Mouse (Mus musculus): ENCODE data around the gene Ppp1r35. TPM values are rescaled to one million over a fixed set of nuclear protein-coding genes. Genes with fewer than 3 reads are reported as not detected.

Gene Ppp1r35
- polyA plus RNA-seq, 1 experiment from 2014 or later: 31.8 TPM

DNA sequence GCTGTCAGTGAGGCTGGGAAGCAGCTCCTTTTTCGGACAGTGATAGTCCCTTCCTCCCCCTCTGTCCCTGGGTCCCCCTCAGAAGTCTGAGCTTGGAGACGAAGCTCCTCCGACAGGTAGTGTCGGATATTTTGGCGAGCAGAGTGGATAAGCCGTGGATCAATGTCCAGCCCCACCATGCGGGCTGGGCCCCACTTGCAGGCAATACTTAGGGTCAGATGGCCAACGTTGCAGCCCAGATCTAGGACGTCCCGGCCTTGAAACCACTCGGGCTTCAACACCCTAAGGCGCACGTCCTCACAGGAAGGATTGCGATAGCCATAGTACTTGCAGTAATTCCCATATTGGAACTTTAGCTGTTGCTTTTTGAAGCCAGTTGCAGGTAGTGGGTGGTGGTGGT is 5.9 kb downstream of the Ppp1r35 start:
- Histone ChIP-seq H3K9me3 (replicated peaks) (no peaks in the 10 kb centered on the region), H3K4me1 (replicated peaks) (peaks cover 50% of the 10 kb centered on the region), H3K36me3 (peaks cover 50% of the 10 kb centered on the region), H3K4me3 (peak overlapping the region; percentile 80), H3K27ac (ENCODE audit: poor library complexity, severe bottlenecking) (peak overlapping the region; percentile 99; the same call in 1 of the 2 replicates), H3K9ac (peak overlapping the region; percentile 97), H3K4me2 (peak overlapping the region; percentile 93), H3K27me3 (replicated peaks) (peaks cover 3% of the 10 kb centered on the region)
- no peak for ATAC-seq (ENCODE audit: insufficient number of reproducible peaks, low FRiP score)
- 82% methylated on average over 14 of the region's 14 CpGs for WGBS

GRCm38 (mm10) chr5:137785164-137786031 is 6.7 kb downstream of the Ppp1r35 start:
- peak; percentile 16 for ATAC-seq (ENCODE audit: insufficient number of reproducible peaks, low FRiP score)
- Histone ChIP-seq H3K27me3 (replicated peaks) (peaks cover 3% of the 10 kb centered on the region), H3K4me1 (replicated peaks) (peaks cover 41% of the 10 kb centered on the region), H3K27ac (ENCODE audit: poor library complexity, severe bottlenecking) (peak overlapping the region; percentile 99), H3K4me3 (peak overlapping the region; percentile 80), H3K36me3 (peaks cover 45% of the 10 kb centered on the region), H3K9me3 (replicated peaks) (no peaks in the 10 kb centered on the region), H3K9ac (peak overlapping the region; percentile 97), H3K4me2 (peak overlapping the region; percentile 93)
- WGBS: 1% methylated on average over 52 of the region's 62 CpGs

DNA sequence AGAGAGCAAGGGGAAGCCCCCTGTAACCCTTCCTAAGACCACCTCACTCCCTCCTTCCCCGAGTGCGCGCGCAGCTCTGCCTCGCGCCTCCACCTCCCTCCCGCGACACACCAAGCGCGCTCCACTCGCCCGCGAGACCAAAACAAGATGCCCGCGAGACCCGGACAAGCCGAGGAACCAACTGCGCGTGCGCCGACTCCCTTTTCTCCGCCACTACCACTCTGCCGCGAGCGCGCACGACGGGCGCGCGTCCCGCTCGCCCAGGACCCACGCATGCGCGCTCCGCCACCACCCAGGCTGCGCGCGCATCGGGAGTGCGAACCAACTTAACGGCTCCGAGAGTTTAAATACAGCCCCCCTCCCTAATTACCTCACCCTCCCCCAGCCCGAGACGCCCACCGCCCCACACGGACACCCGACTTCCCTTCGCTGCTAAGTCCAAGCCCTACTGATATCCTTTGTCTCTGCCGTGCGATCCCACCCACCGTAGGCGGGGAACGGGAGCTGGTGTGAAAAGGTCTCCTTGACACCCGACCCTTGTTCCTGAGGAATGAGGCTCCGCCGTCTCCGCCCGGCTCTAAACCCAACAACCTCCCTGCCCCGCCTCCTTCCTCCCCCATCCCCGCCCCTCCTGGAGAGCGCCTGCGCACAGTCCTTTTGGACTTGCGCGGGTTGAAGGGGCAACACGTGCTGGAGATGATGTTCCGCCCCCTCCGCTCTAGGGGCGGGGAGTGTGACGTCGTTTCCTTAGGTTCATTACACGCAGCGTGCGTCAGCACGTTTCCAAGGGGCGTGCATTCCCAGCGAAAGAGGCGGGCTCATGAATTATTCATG is 7.7 kb downstream of the Ppp1r35 start:
- peak; percentile 94 for ATAC-seq (ENCODE audit: insufficient number of reproducible peaks, low FRiP score)
- H3K27ac ChIP-seq (ENCODE audit: poor library complexity, severe bottlenecking): peak overlapping the region; percentile 99
- H3K4me3 ChIP-seq: peak overlapping the region; percentile 80
- H3K36me3 ChIP-seq: peaks cover 36% of the 10 kb centered on the region
- under 1% methylated on average over 79 of the region's 79 CpGs for WGBS
- peaks cover 39% of the 10 kb centered on the region for H3K4me1 ChIP-seq (replicated peaks)
- H3K9me3 ChIP-seq (replicated peaks): no peaks in the 10 kb centered on the region
- H3K4me2 ChIP-seq: peak overlapping the region; percentile 93
- peaks cover 3% of the 10 kb centered on the region for H3K27me3 ChIP-seq (replicated peaks)
- peak overlapping the region; percentile 97 for H3K9ac ChIP-seq

GRCm38 (mm10) chr5:137787151-137787928 is 8.7 kb downstream of the Ppp1r35 start, which contains the start of the genes Mepce and Zcwpw1:
Gene Mepce, minus strand, starts transcription at chr5:137787655.
Gene Zcwpw1, plus strand, starts transcription at chr5:137787798.
- peak within 1 kb of the TSS; percentile 97 for H3K9ac ChIP-seq
- peaks cover 35% of the 10 kb centered on the region for H3K4me1 ChIP-seq (replicated peaks)
- H3K4me3 ChIP-seq: peak within 1 kb of the TSS; percentile 80
- ATAC-seq (ENCODE audit: insufficient number of reproducible peaks, low FRiP score): peak; percentile 65
- H3K9me3 ChIP-seq (replicated peaks): no peaks in the 10 kb centered on the region
- peaks cover 3% of the 10 kb centered on the region for H3K27me3 ChIP-seq (replicated peaks)
- H3K27ac ChIP-seq (ENCODE audit: poor library complexity, severe bottlenecking): peak within 1 kb of the TSS; percentile 99
- under 1% methylated on average over 48 of the region's 48 CpGs for WGBS
- peak within 1 kb of the TSS; percentile 93 for H3K4me2 ChIP-seq
- peaks cover 26% of the 10 kb centered on the region for H3K36me3 ChIP-seq

- no peaks in the 10 kb centered on the region for H3K9me3 ChIP-seq (replicated peaks)
- no peak overlapping the region for H3K9ac ChIP-seq
- peaks cover 28% of the 10 kb centered on the region for H3K4me1 ChIP-seq (replicated peaks)
- 63% methylated on average over 24 of the region's 24 CpGs for WGBS
- ATAC-seq (ENCODE audit: insufficient number of reproducible peaks, low FRiP score): no peak
- peaks cover 3% of the 10 kb centered on the region for H3K27me3 ChIP-seq (replicated peaks)
- H3K27ac ChIP-seq (ENCODE audit: poor library complexity, severe bottlenecking): no peak overlapping the region
- H3K4me2 ChIP-seq: peak overlapping the region; percentile 93
- peaks cover 17% of the 10 kb centered on the region for H3K36me3 ChIP-seq
- peak overlapping the region; percentile 52 for H3K4me3 ChIP-seq
Measured at GRCm38 (mm10) chr5:137788171-137788570, 9.5 kb downstream of the Ppp1r35 start.

DNA sequence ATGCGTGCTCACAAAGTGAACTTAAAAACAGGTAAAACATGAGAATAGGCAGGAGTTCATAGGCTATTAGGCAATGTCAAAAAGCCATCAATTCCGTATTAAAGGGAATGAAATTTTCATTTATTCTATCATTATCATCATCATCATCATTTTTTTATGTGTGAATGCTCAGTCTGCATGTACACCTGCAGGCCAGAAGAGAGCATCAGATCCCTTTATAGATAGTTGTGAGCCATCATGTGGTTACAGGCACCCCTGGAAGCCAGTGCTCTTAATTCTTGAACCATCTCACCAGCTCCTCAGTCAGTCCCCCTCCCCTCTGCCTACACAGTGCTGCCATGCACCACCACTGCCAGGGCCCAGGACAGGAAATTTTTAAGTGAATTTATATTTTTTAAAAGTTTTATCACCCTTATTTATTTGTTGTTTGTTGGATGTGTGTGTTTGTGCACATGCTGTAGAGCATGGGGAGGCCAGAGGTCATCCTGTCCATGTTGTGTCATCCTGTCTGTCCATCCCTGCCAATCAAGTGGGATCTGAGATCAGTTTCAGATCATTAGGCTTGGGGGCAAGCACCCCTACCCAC is 10.4 kb downstream of the Ppp1r35 start:
- Histone ChIP-seq H3K27me3 (replicated peaks) (peaks cover 3% of the 10 kb centered on the region), H3K36me3 (peaks cover 9% of the 10 kb centered on the region; the same call in 1 of the 2 replicates), H3K9me3 (replicated peaks) (no peaks in the 10 kb centered on the region), H3K9ac (no peak overlapping the region), H3K4me1 (replicated peaks) (peaks cover 19% of the 10 kb centered on the region), H3K4me2 (no peak overlapping the region), H3K27ac (ENCODE audit: poor library complexity, severe bottlenecking) (no peak overlapping the region), H3K4me3 (no peak overlapping the region)
- 88% methylated on average over 2 of the region's 2 CpGs for WGBS
- no peak for ATAC-seq (ENCODE audit: insufficient number of reproducible peaks, low FRiP score)

- no peak overlapping the region for H3K9ac ChIP-seq
- no peak overlapping the region for H3K4me2 ChIP-seq
- no peak for ATAC-seq (ENCODE audit: insufficient number of reproducible peaks, low FRiP score)
- H3K27me3 ChIP-seq (replicated peaks): peaks cover 3% of the 10 kb centered on the region
- H3K27ac ChIP-seq (ENCODE audit: poor library complexity, severe bottlenecking): no peak overlapping the region
- no peak overlapping the region for H3K4me3 ChIP-seq
- 0 out of 2 replicates have a peak, but pooled peaks cover 6% of the 10 kb centered on the region for H3K4me1 ChIP-seq (replicated peaks)
- no peaks in the 10 kb centered on the region for H3K36me3 ChIP-seq
- no peaks in the 10 kb centered on the region for H3K9me3 ChIP-seq (replicated peaks)
Measured at GRCm38 (mm10) chr5:137791553-137791952, 12.9 kb downstream of the Ppp1r35 start.

DNA sequence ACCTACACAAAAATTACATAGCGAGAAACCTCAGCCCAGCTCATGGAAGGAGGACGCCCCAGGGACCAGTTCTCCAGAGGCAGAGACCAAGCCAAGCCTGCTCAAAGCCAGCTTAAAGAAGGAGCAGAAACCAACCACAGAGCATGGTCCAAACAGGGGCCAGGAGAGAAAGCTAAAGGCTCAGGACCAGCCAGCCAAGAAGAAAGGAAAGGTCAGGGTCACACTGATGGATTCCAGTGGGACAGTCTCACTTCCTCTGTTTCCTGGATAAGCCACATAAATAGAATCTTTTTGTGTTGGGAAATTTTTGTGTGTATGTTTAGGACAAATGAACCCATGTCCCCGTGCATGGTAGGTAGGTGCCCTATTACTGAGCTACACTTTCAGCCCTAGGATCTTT is 18.0 kb downstream of the Ppp1r35 start:
- no peaks in the 10 kb centered on the region for H3K27me3 ChIP-seq (replicated peaks)
- no peaks in the 10 kb centered on the region for H3K4me1 ChIP-seq (replicated peaks)
- WGBS: 74% methylated on average over 3 of the region's 3 CpGs
- no peak overlapping the region for H3K9ac ChIP-seq
- no peak overlapping the region for H3K27ac ChIP-seq (ENCODE audit: poor library complexity, severe bottlenecking)
- H3K36me3 ChIP-seq: no peaks in the 10 kb centered on the region
- no peak overlapping the region for H3K4me2 ChIP-seq
- no peaks in the 10 kb centered on the region for H3K9me3 ChIP-seq (replicated peaks)
- no peak for ATAC-seq (ENCODE audit: insufficient number of reproducible peaks, low FRiP score)
- no peak overlapping the region for H3K4me3 ChIP-seq

DNA sequence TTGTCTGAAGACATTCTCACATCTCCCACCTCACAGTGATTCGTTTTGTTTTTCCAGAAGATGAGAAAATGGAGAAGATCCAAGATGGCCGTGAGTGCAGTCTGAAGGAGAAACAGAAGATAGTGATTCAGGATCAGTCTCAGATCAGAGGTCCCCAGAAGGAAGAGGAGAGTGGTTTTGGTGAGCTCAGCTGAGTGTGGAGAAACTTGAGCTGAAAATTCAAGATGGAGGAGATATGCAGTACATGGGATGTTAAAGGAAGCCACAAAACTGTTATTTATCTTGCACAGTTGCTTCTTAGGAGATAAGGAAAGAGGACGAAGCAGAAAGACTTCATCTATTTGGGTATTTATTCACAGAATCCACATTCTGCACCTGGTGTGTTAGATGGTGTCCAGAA is 22.3 kb downstream of the Ppp1r35 start:
- Histone ChIP-seq H3K27ac (ENCODE audit: poor library complexity, severe bottlenecking) (no peak overlapping the region), H3K4me1 (replicated peaks) (no peaks in the 10 kb centered on the region), H3K4me3 (no peak overlapping the region), H3K36me3 (no peaks in the 10 kb centered on the region), H3K9ac (no peak overlapping the region), H3K27me3 (replicated peaks) (no peaks in the 10 kb centered on the region), H3K9me3 (replicated peaks) (no peaks in the 10 kb centered on the region), H3K4me2 (no peak overlapping the region)
- ATAC-seq (ENCODE audit: insufficient number of reproducible peaks, low FRiP score): no peak
- 67% methylated on average over 3 of the region's 3 CpGs for WGBS

- H3K27me3 ChIP-seq (replicated peaks): no peaks in the 10 kb centered on the region
- H3K9ac ChIP-seq: no peak overlapping the region
Measured at GRCm38 (mm10) chr5:137806158-137806557, 27.5 kb downstream of the Ppp1r35 start.

More at GRCm38 (mm10) chr5:137806158-137806557, 27.5 kb downstream of the Ppp1r35 start:
- H3K27ac ChIP-seq (ENCODE audit: poor library complexity, severe bottlenecking): no peak overlapping the region
- H3K9me3 ChIP-seq (replicated peaks): no peaks in the 10 kb centered on the region
- WGBS: 69% methylated on average over 1 of the region's 1 CpGs
- no peaks in the 10 kb centered on the region for H3K36me3 ChIP-seq
- H3K4me1 ChIP-seq (replicated peaks): no peaks in the 10 kb centered on the region
- ATAC-seq (ENCODE audit: insufficient number of reproducible peaks, low FRiP score): no peak
- no peak overlapping the region for H3K4me2 ChIP-seq
- no peak overlapping the region for H3K4me3 ChIP-seq

Data from heart, embryonic 12.5 days (tissue).